Mouse (Mus musculus) megakaryocyte-erythroid progenitor cell, adult 5-6 weeks (primary cell): ENCODE data around the gene Btbd9. TPM values are rescaled to one million over a fixed set of nuclear protein-coding genes. Genes with fewer than 3 reads are reported as not detected.

Source experiments
- ATAC-seq: replicated peaks from 2 replicates; pipeline ENCODE4 v1.8.0; 2016; ENCODE audit warnings: mild to moderate bottlenecking, inconsistent platforms; ENCODE audit not compliant: severe bottlenecking, poor library complexity, low FRiP score, low TSS enrichment
- total RNA-seq, 2 experiments: library from RNA; stranded (forward) in 1 of 2; stranded (reverse) in 1 of 2; fragments of 200-1000, 215-1000 nt in 1 of 2; fragments of >200 nt in 1 of 2; fragmentation: Nextera tagmentation in 1 of 2; gene quantifications; 2 replicates each; pipeline ENCODE4 v1.2.3; 2014 to 2017

Btbd9 gene
- total RNA-seq, 2 experiments from 2014 or later, result 8.5 to 19.8 TPM

DNA sequence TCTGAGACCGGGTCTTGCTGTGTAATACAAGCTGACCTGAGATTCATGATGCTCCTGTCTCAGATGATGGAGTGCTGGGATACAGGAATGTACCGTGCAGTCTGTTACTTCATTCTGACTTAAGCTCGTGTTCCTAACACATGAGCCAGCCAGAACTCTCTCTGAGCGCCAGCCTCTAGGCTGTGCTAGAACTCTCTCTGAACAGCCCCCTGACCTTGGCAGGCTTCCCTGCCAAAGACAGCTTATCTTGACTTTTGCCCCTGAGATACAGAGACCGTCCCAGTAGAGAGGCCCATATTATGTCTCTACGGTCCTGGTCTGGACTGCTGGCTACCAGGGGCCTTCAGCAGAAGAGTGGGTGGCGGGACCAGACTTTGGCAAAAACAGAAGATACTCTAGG, 332.7 kb downstream of the Btbd9 start:
- ATAC-seq, result no peak

- no peak for ATAC-seq
Measured at GRCm38 (mm10) chr17:30242647-30243046, 333.6 kb downstream of the Btbd9 start.

DNA sequence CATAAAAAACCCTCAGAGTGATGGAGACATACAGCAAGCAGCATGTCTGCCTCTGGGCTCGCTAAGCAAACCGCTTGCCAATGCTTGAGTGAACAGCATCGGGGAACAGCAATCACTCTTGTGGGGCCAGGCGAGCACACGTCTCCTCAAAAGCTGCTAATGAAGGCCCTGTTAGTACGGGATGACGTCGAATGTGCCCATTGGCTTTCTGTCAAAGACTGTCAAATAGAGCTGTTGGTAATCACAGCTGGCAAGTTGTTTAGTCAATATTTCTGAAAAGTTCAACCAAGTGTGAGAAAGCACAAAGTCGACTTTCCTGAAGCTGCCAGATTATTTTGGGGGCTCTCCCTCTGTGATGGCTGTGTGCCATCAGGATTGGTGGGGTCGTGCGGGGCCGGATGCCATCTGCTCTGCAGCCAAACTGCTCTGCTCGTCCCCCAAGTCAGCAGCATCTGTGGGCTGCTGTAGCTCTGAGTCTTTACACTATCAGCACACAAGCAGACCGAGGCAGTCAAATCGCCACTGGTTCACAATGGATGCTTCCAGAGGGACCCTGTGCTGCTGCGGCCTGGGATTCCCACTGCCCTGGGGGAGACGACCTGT, 334.5 kb downstream of the Btbd9 start:
- no peak for ATAC-seq

- ATAC-seq, result no peak
Measured at GRCm38 (mm10) chr17:30241061-30241460, 335.2 kb downstream of the Btbd9 start.

DNA sequence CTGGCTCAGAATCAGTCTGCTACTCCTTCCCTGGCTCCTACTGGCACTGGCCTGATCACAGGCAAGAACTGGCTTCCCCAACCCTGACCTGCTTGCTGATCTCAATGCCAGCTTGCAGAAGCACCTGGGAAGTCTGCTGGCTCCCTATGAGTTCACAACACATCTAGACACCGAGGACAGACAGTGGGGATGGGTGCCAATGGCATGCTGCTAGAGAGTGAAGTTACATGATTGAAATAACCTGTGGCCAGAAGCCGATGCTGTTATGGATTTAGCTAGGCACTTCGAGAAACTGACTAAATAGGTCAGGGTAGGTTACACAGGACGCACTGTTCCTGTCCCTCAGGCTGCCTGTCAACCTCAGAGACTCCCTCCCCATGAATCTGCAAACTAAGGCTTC, 335.6 kb downstream of the Btbd9 start:
- no peak for ATAC-seq

DNA sequence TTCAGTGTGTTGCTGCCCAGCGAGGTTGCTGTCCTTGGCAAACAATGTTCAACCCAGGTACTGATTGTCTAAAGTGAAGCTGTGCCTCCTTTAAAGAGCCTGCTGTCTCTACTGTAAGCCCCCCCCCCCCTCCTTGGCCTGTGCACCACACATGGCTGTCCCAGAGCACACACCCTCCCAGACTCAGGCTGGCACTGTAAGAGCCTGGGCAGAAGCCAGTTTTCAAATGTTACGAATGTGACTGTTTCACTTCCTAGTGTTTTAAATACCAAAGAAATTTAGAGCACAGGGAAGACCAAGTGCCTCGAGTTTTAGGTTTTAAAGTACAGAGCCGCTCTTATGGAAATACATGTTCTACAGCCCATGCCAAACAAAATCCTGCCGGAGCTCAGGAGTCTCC, 336.8 kb downstream of the Btbd9 start:
- ATAC-seq, result no peak

GRCm38 (mm10) chr17:30237600-30237999, 338.7 kb downstream of the Btbd9 start:
- no peak for ATAC-seq

DNA sequence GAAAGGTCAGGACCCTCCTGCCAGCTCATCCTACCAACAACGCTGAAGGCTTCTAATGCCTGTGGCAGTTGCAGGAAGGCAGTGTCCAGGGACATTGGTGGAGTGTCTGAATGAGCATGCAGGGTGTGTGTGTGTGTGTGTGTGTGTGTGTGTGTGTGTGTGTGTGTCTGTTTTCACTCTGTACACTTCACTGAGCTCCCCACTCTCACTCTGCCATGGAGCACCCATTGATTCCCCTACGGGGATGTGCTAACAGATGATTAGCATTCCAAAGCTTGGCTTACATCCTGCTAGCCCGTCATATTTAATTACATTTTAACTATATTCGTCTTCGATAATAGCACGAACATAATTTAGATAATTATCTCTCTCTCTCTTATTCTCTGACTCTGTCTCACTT, 339.7 kb downstream of the Btbd9 start:
- no peak for ATAC-seq

DNA sequence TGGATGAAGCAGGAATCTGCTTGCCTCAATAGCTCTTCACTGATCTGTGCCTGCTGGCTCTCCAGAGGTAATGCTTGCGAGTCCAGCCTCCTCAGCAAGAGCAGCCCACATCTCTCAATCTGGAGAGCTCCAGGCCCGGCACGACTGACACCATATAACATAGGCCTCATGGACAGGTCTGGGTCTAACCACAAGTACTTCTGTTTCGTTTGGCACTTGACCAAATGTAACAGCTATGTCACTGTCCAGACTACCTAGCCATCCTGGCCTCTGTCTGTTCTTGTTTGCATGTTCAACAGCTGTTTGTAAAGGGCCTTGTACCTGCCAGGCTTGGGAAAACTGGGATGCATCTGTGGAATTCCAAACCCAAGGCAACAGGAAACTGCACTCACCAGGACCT, 340.9 kb downstream of the Btbd9 start:
- no peak for ATAC-seq

- no peak for ATAC-seq
Measured at GRCm38 (mm10) chr17:30232698-30233097, 343.6 kb downstream of the Btbd9 start.

DNA sequence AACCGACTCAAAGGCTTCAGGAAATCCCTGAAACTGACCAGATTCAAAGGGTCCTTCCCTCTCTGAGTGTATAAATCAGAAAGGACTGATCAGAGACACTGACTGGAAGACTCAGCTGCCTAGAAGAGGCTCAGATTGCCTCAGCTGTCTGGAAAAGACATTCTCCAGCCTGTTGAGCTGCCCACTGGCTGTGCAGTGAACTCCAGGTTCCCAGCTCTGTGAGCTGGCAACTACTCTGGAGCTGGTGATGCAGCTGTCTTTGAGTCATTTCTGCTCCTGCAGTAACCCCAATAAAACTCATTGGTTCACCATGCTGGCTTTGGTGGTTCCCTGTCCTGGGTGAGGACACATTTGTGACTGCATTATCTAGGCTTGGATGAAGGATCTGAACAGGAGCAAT, 344.8 kb downstream of the Btbd9 start:
- ATAC-seq, result no peak

DNA sequence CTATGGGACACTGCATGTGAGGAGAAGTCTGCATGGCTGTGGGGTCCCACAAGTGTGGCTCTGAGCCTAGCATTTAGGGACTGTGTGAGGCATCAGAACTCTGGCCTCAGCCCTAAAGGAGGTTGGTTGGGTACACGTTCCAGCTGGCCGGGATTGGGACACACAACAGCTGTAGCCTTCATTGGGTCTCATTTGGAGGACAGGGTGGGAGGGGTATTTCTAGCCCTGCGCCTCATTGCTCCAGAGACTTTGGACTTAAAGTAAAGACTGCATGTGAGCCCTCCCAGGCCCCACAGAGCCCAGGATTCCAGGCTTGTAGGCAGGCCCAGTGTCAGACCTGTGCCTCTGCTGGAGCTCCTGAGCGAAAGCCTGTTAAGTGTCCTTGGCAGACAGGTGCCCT, 345.9 kb downstream of the Btbd9 start:
- no peak for ATAC-seq

DNA sequence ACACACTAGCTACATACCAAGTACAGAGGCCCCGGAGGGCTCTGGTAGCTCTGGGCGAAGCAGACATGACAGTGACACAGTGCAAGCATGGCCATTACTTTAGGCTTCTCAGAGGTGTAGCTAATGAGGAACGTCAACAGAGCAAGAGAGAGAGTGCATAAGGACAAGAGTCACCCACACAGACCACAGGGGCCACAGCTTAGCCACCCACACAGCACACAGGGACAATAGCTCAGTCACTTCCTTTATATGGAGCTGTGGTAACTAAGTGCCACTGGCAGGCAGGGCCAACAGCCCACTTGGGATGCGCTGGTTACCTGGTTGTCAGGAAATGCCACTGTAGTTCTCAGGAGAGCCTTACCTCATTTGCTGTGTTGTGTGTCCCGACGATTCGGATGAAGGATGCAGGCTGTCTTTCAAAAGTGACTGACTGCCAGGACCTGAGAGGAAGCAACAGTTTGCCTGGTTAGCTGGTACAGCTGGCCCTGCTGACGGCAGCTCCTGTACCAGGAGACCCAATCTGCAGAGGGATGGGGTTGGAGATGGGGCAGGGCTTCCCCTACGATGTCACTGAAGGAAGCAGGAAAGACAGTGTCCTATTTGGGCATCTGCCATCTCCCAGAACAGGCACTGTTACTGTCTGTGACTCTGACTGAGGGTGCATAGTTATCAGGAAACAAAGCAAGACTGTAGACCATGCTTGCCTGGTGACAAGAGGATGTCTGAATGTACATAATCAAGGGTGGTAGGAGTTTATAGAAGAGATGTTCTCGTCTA, 347.7 kb downstream of the Btbd9 start:
- ATAC-seq, result no peak

DNA sequence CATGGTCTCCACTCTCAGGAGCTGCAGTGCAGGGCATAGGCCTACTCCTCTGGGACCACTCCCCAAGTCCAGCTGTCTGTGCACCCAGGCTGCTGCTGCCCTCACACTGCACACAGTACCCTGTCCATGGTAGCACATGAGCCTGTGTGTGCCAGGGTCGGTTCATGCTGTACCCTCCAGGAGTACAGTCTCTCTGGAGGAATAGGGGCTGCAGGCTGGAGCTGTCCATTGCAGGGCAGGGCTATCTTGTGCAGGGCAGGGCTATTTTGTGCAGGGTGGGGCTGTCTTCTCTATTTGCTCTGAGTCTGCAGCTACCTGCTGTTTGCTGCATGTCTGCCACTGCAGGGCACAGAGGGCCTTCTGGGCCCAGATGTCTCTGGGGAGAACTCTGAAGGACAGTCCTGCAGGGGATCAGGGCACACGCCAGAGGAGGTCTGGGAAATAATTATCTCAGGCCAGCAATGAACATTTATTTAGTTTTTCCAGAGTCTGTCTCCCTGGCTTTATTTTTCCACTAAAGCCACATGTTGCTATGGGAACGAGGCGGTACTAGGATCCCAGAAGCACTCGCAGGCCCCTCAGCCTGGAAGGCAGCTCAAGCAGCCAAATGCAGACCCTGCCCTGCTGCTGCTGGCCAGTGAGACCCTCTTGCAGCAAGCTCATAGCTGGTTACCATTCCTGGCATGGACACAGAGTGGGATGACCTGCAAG, 351.1 kb downstream of the Btbd9 start:
- ATAC-seq, result no peak

DNA sequence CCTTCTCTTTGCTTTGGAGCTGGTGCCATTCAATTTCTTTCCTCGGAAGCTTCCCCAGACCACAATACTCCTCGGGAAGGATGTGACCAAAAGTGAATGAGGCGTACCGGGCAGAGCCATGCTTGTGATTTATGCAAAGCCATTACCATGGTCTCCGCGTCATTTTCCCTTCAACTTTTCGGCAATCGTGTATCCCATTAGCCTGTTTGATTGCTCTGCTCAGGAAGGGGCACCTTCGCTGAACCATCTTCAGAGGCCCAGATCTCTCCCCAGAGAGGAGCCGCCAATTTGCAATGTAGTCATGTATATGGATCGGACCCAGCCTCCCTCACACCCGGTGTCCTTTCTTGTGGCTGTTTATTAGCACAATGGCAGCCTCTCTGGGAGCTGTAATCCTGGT, 353.5 kb downstream of the Btbd9 start:
- ATAC-seq, result no peak

DNA sequence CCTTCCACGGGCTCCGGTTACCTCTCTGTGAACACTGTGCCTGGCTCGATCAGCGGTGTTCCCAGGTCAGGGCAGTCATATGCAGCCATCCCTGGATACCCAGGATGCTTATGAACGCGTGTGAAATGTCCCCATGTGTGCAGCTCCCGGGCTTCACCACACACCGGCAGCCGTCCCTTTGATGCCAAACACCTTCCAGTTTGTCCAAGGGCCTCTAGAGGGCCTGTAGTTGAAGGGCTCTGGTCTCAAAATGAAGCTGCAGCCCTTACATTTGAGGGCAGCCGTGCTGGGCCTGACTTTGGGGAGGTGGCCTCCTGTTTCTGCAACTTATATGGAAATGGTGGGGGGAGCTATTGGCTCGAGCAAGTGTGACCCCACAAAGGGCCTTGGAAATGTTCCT, 353.9 kb downstream of the Btbd9 start:
- no peak for ATAC-seq

DNA sequence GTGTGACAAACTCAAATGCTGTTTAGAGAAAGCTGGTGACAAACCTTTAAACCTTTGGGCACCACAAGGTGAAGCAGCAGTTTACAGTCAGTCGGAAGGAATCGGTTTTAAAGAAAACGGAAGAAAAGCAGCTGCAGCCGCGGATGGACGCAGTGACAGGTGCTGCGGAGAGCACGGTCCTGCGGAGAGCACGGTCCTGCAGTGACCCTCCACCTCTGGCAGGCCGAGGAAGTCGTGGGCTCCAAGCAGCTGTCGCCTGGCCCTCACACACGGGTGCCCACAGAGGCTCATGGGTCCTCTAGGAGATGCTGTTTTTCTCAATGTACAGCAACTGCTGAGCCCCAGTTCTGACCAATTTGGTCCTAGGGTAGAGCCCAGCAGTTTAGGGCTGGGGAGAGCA, 354.6 kb downstream of the Btbd9 start:
- ATAC-seq, result no peak

DNA sequence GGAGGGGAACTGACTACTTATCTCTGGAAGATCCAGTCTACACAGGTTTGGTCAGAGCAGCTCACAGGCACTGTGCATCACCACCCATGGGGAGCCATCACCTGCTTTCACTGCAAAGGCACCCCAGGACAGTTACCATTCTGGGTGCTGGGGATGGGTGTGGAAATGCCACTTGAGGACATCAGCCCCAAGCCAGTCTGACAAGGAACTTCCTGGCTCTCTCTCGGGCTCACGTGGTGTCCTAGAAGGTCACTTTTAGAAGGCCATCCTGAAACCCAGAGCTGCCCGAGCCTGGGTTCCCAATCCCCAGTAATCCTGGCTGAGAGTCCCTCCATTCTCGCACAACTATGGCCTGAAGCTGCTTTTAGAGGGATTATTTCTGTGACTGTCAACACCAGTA, 360.5 kb downstream of the Btbd9 start:
- ATAC-seq, result no peak

GRCm38 (mm10) chr17:30214393-30214792, 361.9 kb downstream of the Btbd9 start:
- no peak for ATAC-seq

DNA sequence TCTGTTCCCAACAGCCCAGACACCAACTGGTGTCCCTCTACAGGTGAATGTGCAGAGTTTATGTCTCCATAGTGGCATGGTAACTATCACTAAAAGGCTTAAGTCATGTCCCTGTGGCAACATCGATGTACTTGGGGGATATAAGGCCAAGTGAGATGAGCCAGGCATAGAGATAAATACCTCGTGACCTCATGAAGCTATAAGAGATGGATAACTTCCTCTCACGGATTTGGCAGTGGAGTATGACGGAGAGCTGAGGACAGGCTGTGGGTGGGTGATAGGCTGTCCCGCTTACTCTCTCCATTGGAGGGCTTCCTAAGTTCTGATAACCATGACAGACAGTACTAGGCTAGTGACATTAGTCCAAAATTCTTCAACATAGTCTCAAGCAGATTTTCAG, 362.9 kb downstream of the Btbd9 start:
- ATAC-seq, result no peak

GRCm38 (mm10) chr17:30212647-30213046, 363.6 kb downstream of the Btbd9 start:
- ATAC-seq, result no peak
